Mouse (Mus musculus) forebrain, embryonic 15.5 days (tissue): ENCODE data around the gene Lsamp. TPM values are rescaled to one million over a fixed set of nuclear protein-coding genes. Genes with fewer than 3 reads are reported as not detected.
"Not testable (repeated sequence)": the region's sequence is repeated elsewhere in the genome, so short reads cannot be mapped to it uniquely, and the experiment has no call there.

Experiments used
- ATAC-seq: fragments of 200-750 bp; cut with Nextera tagmentation; replicated peaks from 2 replicates; pipeline ENCODE4 v1.8.0; 2017; ENCODE audit warnings: mild to moderate bottlenecking, moderate TSS enrichment, moderate library complexity
- H3K27ac ChIP-seq: fragments of 300-500 bp; sonication (generic); replicated peaks from 2 replicates; pipeline ENCODE4 v1.5.1; 2015; ENCODE audit warnings: mild to moderate bottlenecking, inconsistent platforms
- H3K27me3 ChIP-seq: fragments of 300-500 bp; sonication (generic); 2 replicates; pipeline ENCODE4 v1.6.1; 2015; ENCODE audit warnings: inconsistent platforms
- H3K36me3 ChIP-seq: fragments of 300-500 bp; sonication (generic); 2 replicates; pipeline ENCODE4 v1.6.1; 2015; ENCODE audit warnings: mild to moderate bottlenecking, inconsistent platforms
- H3K4me1 ChIP-seq: fragments of 300-500 bp; sonication (generic); 2 replicates; pipeline ENCODE4 v1.6.1; 2015; ENCODE audit warnings: inconsistent platforms
- H3K4me2 ChIP-seq: fragments of 300-500 bp; sonication (generic); replicated peaks from 2 replicates; pipeline ENCODE4 v1.6.1; 2015; ENCODE audit warnings: mild to moderate bottlenecking, inconsistent platforms
- H3K4me3 ChIP-seq: fragments of 300-500 bp; sonication (generic); 2 replicates; pipeline ENCODE4 v1.5.1; 2015; ENCODE audit warnings: mild to moderate bottlenecking, inconsistent platforms
- H3K9ac ChIP-seq: fragments of 300-500 bp; sonication (generic); replicated peaks from 2 replicates; pipeline ENCODE4 v1.6.1; 2015; ENCODE audit warnings: mild to moderate bottlenecking, inconsistent platforms
- H3K9me3 ChIP-seq: fragments of 300-500 bp; sonication (generic); 2 replicates; pipeline ENCODE4 v1.6.1; 2016; ENCODE audit warnings: inconsistent platforms
- WGBS: fragments of 180-500 bp; shearing (Covaris S2); methylation state at CpG from one replicate; pipeline ENCODE4 v1.1.7; 2015; ENCODE audit warnings: mixed read lengths; 5-methylcytosine and 5-hydroxymethylcytosine counted together
- polyA plus RNA-seq: library from polyadenylated mRNA; unstranded; fragments of >200 nt; fragmentation: Nextera tagmentation; extraction: Ambion mirVana; gene quantifications from 2 replicates; pipeline ENCODE4 v1.2.1, GENCODE M21; 2015

Gene Lsamp
- polyA plus RNA-seq, 1 experiment from 2014 or later: 61.0 TPM

DNA sequence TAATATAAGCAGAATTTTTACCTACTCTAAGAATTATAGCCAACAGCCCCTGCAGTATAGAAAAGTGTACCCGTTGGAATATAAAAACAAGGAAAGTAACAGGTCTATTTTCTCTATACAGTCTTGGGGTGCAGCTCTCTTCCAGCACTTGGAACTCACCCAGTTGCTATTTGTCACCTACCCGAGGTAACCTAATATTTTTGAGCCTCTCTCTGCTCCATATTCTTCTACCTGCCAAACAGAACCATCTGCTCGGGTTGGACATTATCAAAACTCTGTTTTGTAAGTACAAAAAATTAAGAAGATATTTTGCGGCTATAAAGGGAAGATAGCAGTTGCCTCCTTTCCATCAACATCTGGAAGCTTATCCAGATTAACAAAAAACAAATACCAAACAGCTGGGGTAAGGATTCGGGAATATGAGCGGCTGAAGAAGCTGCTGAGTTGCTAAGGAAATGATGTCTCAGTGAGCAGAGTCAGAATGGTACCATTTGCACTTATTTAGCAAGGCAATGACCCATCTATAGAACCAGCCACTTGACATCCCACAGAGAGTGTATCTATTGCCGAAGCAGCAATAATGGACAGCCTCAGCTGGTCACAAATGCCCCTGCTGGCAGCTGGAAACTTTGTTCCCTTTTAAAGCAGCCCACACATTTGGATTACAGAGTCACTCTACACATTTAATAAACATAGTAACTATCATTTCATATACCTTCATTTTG, 1957.6 kb downstream of the Lsamp start:
- Histone ChIP-seq H3K4me1 (no peaks in the 10 kb centered on the region), H3K4me3 (no peak overlapping the region), H3K9ac (no peak overlapping the region), H3K9me3 (no peaks in the 10 kb centered on the region), H3K27ac (no peak overlapping the region), H3K36me3 (no peaks in the 10 kb centered on the region), H3K4me2 (no peak overlapping the region), H3K27me3 (no peaks in the 10 kb centered on the region)
- 79% methylated on average over 7 of the region's 7 CpGs for WGBS
- no peak for ATAC-seq

- no peak overlapping the region for H3K4me2 ChIP-seq
- no peak overlapping the region for H3K4me3 ChIP-seq
- H3K27ac ChIP-seq: no peak overlapping the region
- no peaks in the 10 kb centered on the region for H3K4me1 ChIP-seq
- no peak overlapping the region for H3K9ac ChIP-seq
- H3K36me3 ChIP-seq: peaks cover 6% of the 10 kb centered on the region; the same call in 1 of the 2 replicates
- ATAC-seq: no peak
- no peaks in the 10 kb centered on the region for H3K9me3 ChIP-seq
- H3K27me3 ChIP-seq: no peaks in the 10 kb centered on the region
- 96% methylated on average over 3 of the region's 3 CpGs for WGBS
Measured at GRCm38 (mm10) chr16:41957811-41958210, 1973.7 kb downstream of the Lsamp start.

- no peak overlapping the region for H3K27ac ChIP-seq
- no peaks in the 10 kb centered on the region for H3K27me3 ChIP-seq
- no peaks in the 10 kb centered on the region for H3K4me1 ChIP-seq
- no peak overlapping the region for H3K4me3 ChIP-seq
- no peak overlapping the region for H3K9ac ChIP-seq
- 71% methylated on average over 1 of the region's 1 CpGs for WGBS
- H3K9me3 ChIP-seq: no peaks in the 10 kb centered on the region
- ATAC-seq: no peak
- no peaks in the 10 kb centered on the region for H3K36me3 ChIP-seq
- H3K4me2 ChIP-seq: no peak overlapping the region
Measured at GRCm38 (mm10) chr16:41965636-41966035, 1981.5 kb downstream of the Lsamp start.

- Histone ChIP-seq H3K27ac (no peak overlapping the region), H3K4me3 (no peak overlapping the region), H3K9me3 (no peaks in the 10 kb centered on the region), H3K4me2 (no peak overlapping the region), H3K27me3 (no peaks in the 10 kb centered on the region), H3K4me1 (no peaks in the 10 kb centered on the region), H3K9ac (no peak overlapping the region), H3K36me3 (no peaks in the 10 kb centered on the region)
- no peak for ATAC-seq
- 59% methylated on average over 2 of the region's 2 CpGs for WGBS
Measured at GRCm38 (mm10) chr16:41969215-41969614, 1985.1 kb downstream of the Lsamp start.

GRCm38 (mm10) chr16:41974866-41975719, 1990.9 kb downstream of the Lsamp start:
- Histone ChIP-seq H3K27ac (no peak overlapping the region), H3K4me3 (no peak overlapping the region), H3K27me3 (no peaks in the 10 kb centered on the region), H3K9ac (no peak overlapping the region), H3K4me2 (no peak overlapping the region), H3K36me3 (no peaks in the 10 kb centered on the region), H3K9me3 (no peaks in the 10 kb centered on the region), H3K4me1 (0 out of 2 replicates have a peak, but pooled peaks cover 5% of the 10 kb centered on the region)
- WGBS: 65% methylated on average over 2 of the region's 2 CpGs
- peak; percentile 72 for ATAC-seq

DNA sequence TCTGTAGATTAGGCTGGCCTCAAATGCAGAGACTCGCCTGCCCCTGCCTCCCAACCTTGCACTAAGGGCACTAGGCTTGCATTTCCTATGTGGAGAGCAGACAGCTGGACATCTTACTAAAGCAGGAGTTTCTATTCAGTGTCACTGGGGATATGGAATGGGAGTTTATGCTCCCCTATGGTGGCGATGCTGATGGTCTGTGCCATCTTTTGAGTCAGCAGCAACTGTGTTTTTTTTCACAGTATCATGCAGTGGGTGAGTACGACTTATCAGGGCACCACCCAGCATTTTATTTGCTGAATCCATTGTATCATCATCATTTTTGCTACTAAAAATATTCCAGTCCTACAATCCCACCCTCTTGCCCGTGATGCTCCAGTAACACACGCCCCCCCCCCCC, 1992.7 kb downstream of the Lsamp start:
- H3K4me1 ChIP-seq: 0 out of 2 replicates have a peak, but pooled peaks cover 5% of the 10 kb centered on the region
- H3K27ac ChIP-seq: no peak overlapping the region
- no peaks in the 10 kb centered on the region for H3K36me3 ChIP-seq
- H3K9ac ChIP-seq: no peak overlapping the region
- WGBS: 79% methylated on average over 5 of the region's 5 CpGs
- H3K4me2 ChIP-seq: no peak overlapping the region
- H3K4me3 ChIP-seq: no peak overlapping the region
- H3K9me3 ChIP-seq: no peaks in the 10 kb centered on the region
- H3K27me3 ChIP-seq: no peaks in the 10 kb centered on the region
- no peak for ATAC-seq

DNA sequence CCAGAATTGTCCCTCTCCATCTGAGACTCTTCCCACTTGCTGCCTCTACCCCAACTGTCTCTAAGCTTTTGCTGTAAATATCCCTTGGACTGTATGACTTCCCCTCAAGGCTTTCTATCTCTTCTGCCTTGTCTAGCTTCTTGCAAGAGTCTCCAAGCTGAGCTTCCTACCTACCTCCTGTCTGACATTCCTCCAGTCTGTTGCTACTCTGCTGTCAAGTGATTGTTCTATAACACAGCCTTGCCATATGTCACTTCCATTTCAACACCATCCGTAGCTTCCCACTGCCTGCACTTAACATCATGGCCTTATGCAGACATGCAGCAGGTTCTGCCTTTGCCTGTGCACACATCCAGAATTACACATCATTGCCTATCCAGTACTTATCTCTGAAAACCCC, 2012.8 kb downstream of the Lsamp start:
- Histone ChIP-seq H3K9me3 (no peaks in the 10 kb centered on the region), H3K4me2 (no peak overlapping the region), H3K4me1 (no peaks in the 10 kb centered on the region; the same call in 1 of the 2 replicates), H3K27me3 (no peaks in the 10 kb centered on the region), H3K4me3 (no peak overlapping the region), H3K36me3 (no peaks in the 10 kb centered on the region), H3K27ac (no peak overlapping the region), H3K9ac (no peak overlapping the region)
- no peak for ATAC-seq
- WGBS: 56% methylated on average over 1 of the region's 1 CpGs

DNA sequence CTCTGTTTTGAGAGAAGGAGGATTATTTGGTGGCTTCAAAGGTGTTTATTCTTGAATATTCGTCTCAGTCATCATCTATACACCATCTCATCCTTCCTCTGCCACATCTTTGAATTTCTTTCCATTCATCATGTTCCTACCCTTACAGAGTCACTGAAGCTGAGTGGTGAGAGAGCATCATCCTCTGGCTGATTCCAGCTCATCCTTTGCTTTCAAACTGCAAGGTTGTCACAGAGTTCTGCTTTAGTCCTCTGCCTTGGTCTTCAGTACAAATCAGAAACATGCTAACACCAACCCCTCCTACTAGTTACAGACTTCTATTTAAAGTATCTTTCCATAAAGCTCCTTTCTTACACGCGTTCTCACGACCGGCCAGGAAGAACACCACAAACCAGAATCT, 2018.8 kb downstream of the Lsamp start:
- ATAC-seq: no peak
- H3K9me3 ChIP-seq: no peaks in the 10 kb centered on the region
- H3K4me2 ChIP-seq: no peak overlapping the region
- H3K9ac ChIP-seq: no peak overlapping the region
- no peak overlapping the region for H3K4me3 ChIP-seq
- no peaks in the 10 kb centered on the region for H3K36me3 ChIP-seq
- H3K4me1 ChIP-seq: 0 out of 2 replicates have a peak, but pooled peaks cover 2% of the 10 kb centered on the region
- no peak overlapping the region for H3K27ac ChIP-seq
- H3K27me3 ChIP-seq: no peaks in the 10 kb centered on the region
- WGBS: 93% methylated on average over 5 of the region's 5 CpGs

GRCm38 (mm10) chr16:42003506-42003905, 2019.3 kb downstream of the Lsamp start:
- not testable (repeated sequence) for ATAC-seq, H3K27ac ChIP-seq

GRCm38 (mm10) chr16:42004166-42004565, 2020.0 kb downstream of the Lsamp start:
- Histone ChIP-seq H3K4me2 (no peak overlapping the region), H3K36me3 (no peaks in the 10 kb centered on the region), H3K4me1 (0 out of 2 replicates have a peak, but pooled peaks cover 2% of the 10 kb centered on the region), H3K27ac (no peak overlapping the region; the same call in 1 of the 2 replicates), H3K9me3 (no peaks in the 10 kb centered on the region), H3K27me3 (no peaks in the 10 kb centered on the region), H3K4me3 (no peak overlapping the region), H3K9ac (no peak overlapping the region)
- 45% methylated on average over 1 of the region's 1 CpGs for WGBS
- ATAC-seq: no peak; the same call in 1 of the 2 replicates

More at GRCm38 (mm10) chr16:42003506-42003905, 2019.3 kb downstream of the Lsamp start:
- H3K9ac ChIP-seq, H3K4me1 ChIP-seq, H3K27me3 ChIP-seq, H3K36me3 ChIP-seq, H3K9me3 ChIP-seq, H3K4me3 ChIP-seq, H3K4me2 ChIP-seq: not testable (repeated sequence)
- 90% methylated on average over 11 of the region's 11 CpGs for WGBS

DNA sequence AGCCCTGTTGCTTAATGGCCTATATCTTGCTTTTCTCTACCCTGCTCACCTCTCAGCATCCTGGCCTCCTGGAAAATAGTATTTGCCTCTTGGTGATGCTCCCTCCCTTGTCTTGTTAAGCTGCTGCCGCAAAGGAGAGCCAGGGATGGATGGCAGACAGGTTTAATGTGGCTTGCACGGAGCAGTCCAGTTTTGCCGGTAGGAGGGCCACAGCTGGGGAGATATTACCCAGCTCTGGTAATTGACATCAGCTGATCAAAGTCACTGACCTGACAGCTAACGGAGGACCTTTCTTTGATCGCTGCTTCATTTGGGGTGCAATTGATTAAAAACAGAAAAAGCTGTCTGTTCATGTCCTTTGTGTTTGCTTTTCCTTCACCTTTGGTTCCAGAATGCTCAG, 2030.8 kb downstream of the Lsamp start:
- 40% methylated on average over 5 of the region's 5 CpGs for WGBS
- Histone ChIP-seq H3K27ac (no peak overlapping the region), H3K4me3 (no peak overlapping the region), H3K4me2 (no peak overlapping the region), H3K4me1 (peaks cover 10% of the 10 kb centered on the region), H3K36me3 (no peaks in the 10 kb centered on the region), H3K9ac (no peak overlapping the region), H3K9me3 (no peaks in the 10 kb centered on the region), H3K27me3 (no peaks in the 10 kb centered on the region)
- no peak for ATAC-seq

- Histone ChIP-seq H3K27me3 (no peaks in the 10 kb centered on the region), H3K4me1 (peaks cover 10% of the 10 kb centered on the region), H3K4me3 (no peak overlapping the region), H3K9me3 (no peaks in the 10 kb centered on the region), H3K9ac (no peak overlapping the region), H3K27ac (no peak overlapping the region), H3K4me2 (no peak overlapping the region), H3K36me3 (no peaks in the 10 kb centered on the region)
- WGBS: 58% methylated on average over 3 of the region's 3 CpGs
- ATAC-seq: peak; percentile 72
Measured at GRCm38 (mm10) chr16:42015443-42015842, 2031.3 kb downstream of the Lsamp start.
